Mouse (Mus musculus) brain, embryonic 14.5 days (tissue): Measurements from ENCODE around the gene Ccl28. TPM values are rescaled to one million over a fixed set of nuclear protein-coding genes. Genes with fewer than 3 reads are reported as not detected.
A peak's percentile ranks its signal among the peaks of the same experiment; 100 is the strongest.
"Not testable (repeated sequence)": the region's sequence is repeated elsewhere in the genome, so short reads cannot be mapped to it uniquely, and the experiment has no call there.

Experiments
- DNase-seq: peaks from one replicate; pipeline ENCODE4 v3.0.0-alpha.2; 2011; ENCODE audit warnings: low read depth
- CTCF ChIP-seq: fragments of 200-500 bp; IDR thresholded peaks from 2 replicates; pipeline ENCODE4 v1.5.1; 2012; ENCODE audit warnings: inconsistent platforms, mild to moderate bottlenecking, moderate library complexity, borderline replicate concordance; ENCODE audit not compliant: insufficient read depth, insufficient read length; ENCODE audit errors: extremely low read depth
- POLR2A ChIP-seq: fragments of 200-500 bp; IDR thresholded peaks from 2 replicates; pipeline ENCODE4 v1.6.1; 2012; ENCODE audit warnings: mild to moderate bottlenecking, inconsistent platforms, borderline replicate concordance; ENCODE audit not compliant: poor library complexity, insufficient read depth, insufficient read length, severe bottlenecking; ENCODE audit errors: extremely low read depth
- polyA plus RNA-seq: library from polyadenylated mRNA; depleted of rRNA; stranded (reverse); fragments of >200 nt; gene quantifications from 2 replicates; pipeline ENCODE4 v1.2.3, GENCODE M21; 2012

Ccl28 gene
- polyA plus RNA-seq, 1 experiment: 0.30 TPM

DNA sequence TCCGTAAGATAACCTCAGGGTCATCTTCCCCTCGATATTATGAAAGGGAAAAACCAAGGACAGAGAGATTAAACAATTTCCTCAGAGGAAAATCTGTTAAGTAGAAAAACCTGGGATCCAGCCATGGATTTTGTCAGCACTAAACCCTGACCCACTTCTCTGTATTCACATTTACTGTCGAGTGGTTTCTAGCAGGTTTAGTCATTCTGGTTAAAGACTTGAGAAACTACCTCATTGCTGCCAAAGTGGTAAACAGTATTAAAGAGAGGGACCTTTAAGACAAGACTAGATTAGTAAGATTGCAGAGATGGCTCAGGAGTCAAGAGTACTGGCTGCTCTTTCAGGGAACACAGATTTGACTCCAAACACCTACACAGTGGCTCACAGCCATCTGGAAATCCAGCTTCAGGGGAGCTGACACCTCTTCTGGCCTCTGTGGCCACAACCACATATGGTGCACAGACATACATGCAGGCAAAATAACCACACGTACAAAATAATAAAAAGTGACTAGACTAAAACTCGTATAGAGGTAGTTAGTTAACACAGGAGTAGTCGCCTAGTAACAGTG lies 33.3 kb downstream of the Ccl28 start:
- TF ChIP-seq CTCF: no peak
- TF ChIP-seq POLR2A: no peak
- no peak for DNase-seq

DNA sequence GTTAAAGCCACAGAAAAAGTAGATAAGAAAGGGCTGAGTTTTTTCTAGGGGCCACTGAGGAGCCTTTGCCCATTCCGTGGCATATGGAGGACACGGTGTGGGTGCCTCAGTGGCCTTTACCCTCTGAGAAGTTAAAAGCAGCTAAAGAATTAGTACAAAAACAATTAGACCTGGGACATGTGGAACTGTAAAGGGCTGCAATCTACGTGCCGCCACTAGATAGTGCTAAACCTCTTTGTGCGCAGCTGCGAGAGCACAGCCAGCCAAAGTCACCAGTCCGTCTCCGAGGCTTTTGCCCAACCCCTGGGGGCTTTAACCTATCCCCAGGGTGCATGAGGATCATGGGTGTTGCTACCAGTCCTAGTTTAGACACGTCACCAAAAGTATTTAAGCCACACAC lies 37.8 kb downstream of the Ccl28 start:
- DNase-seq: not testable (repeated sequence)

DNA sequence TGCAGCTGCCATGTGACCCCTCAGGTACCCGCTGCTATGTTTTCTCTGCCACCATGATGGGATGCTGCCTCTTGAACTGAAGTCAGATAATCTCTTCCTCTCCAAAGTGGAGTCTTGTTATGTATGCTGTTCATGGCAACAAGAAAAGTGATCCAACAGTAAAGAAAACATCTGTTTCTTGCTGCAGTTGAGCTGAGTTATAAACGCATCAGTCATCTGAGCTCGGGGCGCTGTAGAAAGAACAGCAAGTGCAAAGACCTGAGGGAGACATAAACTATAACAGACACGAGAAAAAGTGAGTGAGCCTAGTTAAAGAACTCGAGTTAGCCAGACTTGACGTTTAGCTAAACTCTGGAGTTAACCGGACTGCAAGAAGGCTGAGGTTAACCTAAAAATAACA lies 55.2 kb downstream of the Ccl28 start:
- DNase-seq: no peak
- TF ChIP-seq CTCF (no peak), POLR2A (no peak)

DNA sequence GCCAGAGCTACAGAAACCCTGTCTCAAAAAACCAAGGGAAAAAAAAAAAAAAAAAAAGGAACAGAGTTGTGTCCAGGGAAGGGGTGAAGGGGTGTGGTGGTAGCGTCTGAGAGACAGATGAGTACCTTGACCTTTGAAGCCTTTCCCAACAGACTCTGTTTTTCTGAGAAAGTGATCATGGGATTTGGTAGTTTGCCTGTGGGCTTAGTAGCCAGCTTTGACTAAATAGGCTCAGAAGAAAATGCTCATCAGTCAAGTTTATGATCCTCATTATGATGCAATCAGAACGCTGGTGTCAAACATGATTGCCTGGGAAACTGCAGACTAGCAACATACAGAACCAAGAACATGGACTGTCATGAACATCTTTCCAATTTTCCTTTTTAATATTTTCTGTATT lies 56.1 kb downstream of the Ccl28 start:
- TF ChIP-seq CTCF (no peak), POLR2A (no peak)
- DNase-seq: no peak

DNA sequence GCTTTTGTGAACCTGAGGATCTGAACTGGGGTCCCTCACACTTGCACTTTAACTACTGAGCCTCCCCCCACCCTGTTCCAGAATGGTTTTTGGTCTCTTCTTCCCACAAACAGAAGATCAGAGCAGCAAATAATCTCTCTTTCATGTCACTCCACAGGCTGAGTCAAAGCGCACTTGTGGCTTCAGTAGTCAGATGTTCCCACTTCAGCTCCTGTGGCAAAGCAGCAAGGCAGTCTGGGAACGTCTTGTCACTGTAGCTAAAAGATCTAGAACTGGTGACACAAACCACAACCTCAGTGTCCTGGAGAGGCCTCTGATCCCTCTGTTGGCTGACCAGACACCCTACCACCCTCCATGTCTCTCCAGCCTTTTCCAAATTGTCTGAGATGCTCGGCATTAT lies 57.5 kb downstream of the Ccl28 start:
- no peak for TF ChIP-seq POLR2A
- no peak for TF ChIP-seq CTCF
- no peak for DNase-seq

DNA sequence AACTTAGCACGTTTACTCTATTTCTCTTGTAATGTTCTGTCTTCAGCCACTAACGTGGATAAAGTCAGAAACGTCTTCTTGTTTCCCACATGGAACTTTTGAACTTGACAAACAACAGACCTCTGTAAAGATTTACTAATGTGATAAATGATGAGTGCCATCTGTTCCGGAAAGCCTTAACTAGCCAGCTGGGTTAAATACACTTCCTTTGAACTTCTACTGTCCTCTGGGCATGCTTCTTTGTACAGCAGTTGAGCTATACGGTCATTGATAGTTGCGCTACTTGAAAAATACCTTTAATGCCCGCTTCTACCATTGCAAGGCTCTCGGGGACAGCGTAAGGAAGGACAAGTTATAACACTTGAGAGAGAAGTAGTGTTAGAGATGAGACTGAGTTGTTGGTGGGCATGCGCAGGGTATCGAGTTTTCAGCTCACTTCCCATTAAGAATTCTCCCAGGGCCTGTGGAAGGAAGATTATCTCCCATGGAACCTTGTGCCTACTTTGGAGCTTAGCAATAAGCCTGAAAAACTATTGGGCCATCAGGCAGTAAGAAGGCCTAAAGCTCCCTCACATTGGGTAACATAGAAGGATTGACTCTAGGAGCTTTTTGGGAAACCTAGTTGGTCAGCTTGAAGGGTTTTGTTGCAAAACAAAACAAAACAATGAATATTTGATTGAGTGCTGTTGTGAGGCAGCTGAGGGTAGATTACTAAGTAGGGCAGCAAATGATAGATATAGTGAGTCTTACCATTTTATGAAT lies 61.0 kb downstream of the Ccl28 start:
- no peak for DNase-seq
- no peak for TF ChIP-seq POLR2A
- no peak for TF ChIP-seq CTCF

DNA sequence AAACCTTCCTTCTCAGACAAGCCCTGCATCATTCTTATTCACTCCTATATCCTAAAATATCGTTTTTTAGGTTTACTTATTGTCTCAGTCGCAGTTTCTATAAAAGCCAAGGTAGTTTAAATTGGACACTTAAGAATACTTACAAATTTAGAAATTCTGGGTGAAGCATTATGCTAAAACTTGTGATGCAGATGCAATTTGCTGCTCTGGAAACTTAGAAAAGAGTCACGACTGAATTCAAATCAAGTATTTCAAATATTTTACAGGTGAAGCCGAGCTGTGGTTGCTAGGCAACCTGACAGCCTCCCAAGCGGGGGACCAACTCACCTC lies 66.1 kb downstream of the Ccl28 start:
- DNase-seq: no peak
- TF ChIP-seq POLR2A (no peak), CTCF (no peak)

DNA sequence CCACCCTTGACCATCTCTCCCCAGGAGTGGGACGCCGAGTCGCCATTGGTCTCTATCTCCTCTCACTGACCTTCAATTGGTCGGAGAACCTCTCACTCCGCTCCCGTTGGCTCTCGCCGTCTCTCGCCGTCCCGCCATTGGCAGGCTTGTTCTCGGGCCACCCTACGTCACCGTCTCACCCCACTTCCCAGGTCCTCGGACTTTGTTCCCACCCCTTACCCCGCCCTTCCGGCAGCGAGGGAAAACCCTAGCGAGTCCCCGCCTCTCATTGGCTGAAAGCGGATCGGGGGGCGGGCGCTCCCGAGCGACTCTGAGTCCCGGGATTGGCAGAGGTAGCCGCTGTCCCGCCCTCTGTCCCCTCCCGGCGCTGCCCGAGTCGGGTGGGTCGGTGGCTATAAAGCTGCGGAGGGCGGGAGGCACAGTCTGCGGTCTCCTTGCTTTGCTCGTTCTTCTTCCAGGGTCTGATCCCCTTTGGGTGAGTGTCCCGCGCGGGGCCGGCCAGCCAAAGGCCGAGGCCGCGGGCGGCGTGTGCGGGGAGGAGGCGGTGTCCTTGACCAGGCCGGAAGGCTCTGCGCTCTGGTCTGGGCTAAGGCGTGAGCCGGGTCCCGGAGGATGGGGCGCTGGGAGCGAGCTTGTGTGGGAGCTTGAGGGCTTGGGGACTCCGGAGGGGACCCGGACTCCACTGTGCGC lies 66.6 kb downstream of the Ccl28 start, which contains the start of gene Hmgcs1:
Gene Hmgcs1, plus strand, starts transcription at position 341 of the 690 bp plus-strand sequence.
- DNase-seq: peak; percentile 100
- no peak for TF ChIP-seq CTCF
- peak; percentile 87 for TF ChIP-seq POLR2A

DNA sequence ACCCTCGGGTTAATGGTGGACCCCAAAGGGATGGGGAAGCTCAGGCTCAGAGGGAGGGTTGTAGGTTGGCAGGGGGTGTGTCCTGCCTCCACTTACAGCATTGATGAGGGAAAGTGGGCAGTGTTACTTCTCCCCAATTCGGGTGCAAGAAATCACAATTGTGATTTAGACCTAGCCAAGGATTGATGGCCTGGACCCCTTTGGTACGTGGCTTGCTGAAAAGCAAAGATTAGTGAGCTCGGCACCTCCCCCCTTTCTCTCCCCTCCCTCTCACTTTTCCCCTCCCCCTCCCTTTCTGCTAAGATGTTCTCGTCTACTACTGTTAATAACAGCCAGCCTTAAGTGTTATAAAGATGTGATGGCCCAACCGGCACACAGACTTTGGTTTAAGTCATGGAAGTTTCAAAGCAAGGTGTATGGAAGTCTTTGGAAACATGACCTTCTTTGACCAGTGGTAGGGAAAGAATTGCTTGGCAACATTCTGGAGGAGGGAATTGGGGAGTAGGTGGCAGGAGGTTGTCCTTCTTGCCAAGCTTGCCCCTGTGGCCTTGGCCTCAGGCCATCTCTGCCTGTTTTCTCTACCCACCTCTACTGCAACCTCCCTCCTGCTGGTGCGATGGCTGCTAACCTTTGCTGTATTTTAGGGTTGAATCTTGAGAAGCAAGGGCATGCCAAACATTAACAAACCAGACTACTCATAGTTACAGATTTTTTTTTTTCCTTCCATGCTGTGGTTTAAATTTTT lies 67.4 kb downstream of the Ccl28 start:
- TF ChIP-seq CTCF (no peak), POLR2A (no peak)
- DNase-seq: peak; percentile 60

DNA sequence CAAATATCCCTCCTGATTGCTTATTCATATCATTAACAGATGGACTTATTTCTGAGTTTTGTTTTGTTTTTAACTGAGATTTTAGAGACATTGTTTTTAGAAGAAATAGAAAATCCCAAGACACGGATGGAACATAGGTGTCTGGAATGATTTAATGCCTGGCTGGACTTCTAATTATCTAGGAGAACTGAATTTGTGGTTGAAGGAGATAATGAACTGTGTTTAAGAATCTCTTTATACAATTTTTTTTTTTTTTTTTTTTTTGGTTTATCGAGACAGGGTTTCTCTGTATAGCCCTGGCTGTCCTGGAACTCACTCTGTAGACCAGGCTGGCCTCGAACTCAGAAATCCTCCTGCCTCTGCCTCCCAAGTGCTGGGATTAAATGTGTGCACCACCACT lies 68.3 kb downstream of the Ccl28 start:
- DNase-seq: not testable (repeated sequence)

DNA sequence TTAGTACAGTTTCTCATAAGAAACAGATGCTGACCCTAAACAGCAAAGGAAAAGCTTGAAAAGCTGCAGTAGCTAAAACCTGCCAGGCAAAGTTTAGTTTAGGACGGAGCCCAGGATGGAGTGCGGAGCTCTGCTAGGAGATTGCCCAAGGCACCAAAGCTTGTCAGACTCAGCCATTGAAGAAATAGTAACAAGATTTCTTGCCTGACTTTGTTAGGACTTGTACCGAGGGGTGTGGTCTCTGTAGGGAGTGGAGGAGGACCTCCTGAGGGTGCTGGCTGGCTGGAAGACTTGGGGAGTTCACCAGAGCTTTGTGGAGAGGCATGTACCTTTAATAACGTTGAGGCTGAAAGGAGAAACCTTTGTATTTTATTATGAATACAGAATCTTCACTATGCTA lies 72.1 kb downstream of the Ccl28 start:
- DNase-seq: no peak
- TF ChIP-seq POLR2A (no peak), CTCF (no peak)

DNA sequence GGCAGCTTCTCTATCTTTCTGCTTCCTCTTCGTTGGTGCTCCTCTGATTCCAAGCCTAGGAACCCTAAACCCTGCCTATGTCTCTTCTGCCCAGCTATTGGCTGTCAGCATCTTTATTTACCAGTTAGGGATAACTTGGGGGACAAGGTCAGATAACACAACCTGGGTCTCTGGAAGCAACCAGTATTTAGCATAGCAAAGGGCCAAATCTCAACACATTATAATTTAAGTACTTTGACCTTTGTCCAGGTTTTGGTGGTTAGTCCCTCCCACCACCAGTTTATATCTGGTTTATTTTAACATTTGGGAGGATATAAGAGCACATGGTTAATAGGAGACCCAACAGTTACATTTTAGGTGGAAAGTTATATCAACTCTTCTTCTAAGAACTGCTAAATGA lies 72.9 kb downstream of the Ccl28 start:
- DNase-seq: no peak
- TF ChIP-seq POLR2A (no peak), CTCF (no peak)
